Mouse (Mus musculus) small intestine, adult 2 months (tissue): ENCODE measurements around the gene Syt6. TPM values are rescaled to one million over a fixed set of nuclear protein-coding genes. Genes with fewer than 3 reads are reported as not detected.
"Not testable (repeated sequence)": the region's sequence is repeated elsewhere in the genome, so short reads cannot be mapped to it uniquely, and the experiment has no call there.

ENCODE experiments used
- H3K27ac ChIP-seq: fragments of 200-500 bp; 2 replicates; pipeline ENCODE4 v1.5.1; 2012; ENCODE audit warnings: low read depth, low read length, control low read depth, inconsistent platforms; ENCODE audit not compliant: insufficient read depth
- H3K27me3 ChIP-seq: fragments of 200-500 bp; 2 replicates; pipeline ENCODE4 v1.6.1; 2012; ENCODE audit warnings: mild to moderate bottlenecking, moderate library complexity, low read length, inconsistent platforms; ENCODE audit not compliant: control insufficient read depth, insufficient read depth
- H3K36me3 ChIP-seq: fragments of 200-500 bp; 2 replicates; pipeline ENCODE4 v1.6.1; 2012; ENCODE audit warnings: mild to moderate bottlenecking, low read length, control low read depth, inconsistent platforms; ENCODE audit not compliant: control insufficient read depth, insufficient read depth
- H3K4me1 ChIP-seq: fragments of 200-500 bp; 2 replicates; pipeline ENCODE4 v1.6.1; 2012; ENCODE audit warnings: low read length, inconsistent platforms, mixed read lengths; ENCODE audit not compliant: control insufficient read depth, insufficient read depth, insufficient read length
- H3K4me3 ChIP-seq: fragments of 200-500 bp; 2 replicates; pipeline ENCODE4 v1.5.1; 2012; ENCODE audit warnings: low read depth, mild to moderate bottlenecking, control low read depth, inconsistent platforms, low read length, moderate library complexity
- CTCF ChIP-seq: fragments of 200-500 bp; IDR thresholded peaks from 2 replicates; pipeline ENCODE4 v1.5.1; 2012; ENCODE audit warnings: low read depth, mild to moderate bottlenecking, control low read depth, inconsistent platforms, low read length, moderate library complexity, mixed read lengths; ENCODE audit not compliant: insufficient replicate concordance, insufficient read length; ENCODE audit errors: extremely low read depth
- POLR2A ChIP-seq: fragments of 200-500 bp; IDR thresholded peaks from 2 replicates; pipeline ENCODE4 v1.6.1; 2012; ENCODE audit warnings: low read depth, mild to moderate bottlenecking, control low read depth, inconsistent platforms, low read length, moderate library complexity
- WGBS: fragments of 180-500 bp; shearing (Covaris S2); methylation state at CpG from one replicate; pipeline ENCODE4 v1.1.7; 2018; 5-methylcytosine and 5-hydroxymethylcytosine counted together
- polyA plus RNA-seq: library from polyadenylated mRNA; depleted of rRNA; stranded (reverse); fragments of >200 nt; gene quantifications from 2 replicates; pipeline ENCODE4 v1.2.3, GENCODE M21; 2012

Gene Syt6
- polyA plus RNA-seq, 1 experiment = 0.13 TPM

- H3K27me3 ChIP-seq = no peaks in the 10 kb centered on the region
- no peak overlapping the region for H3K27ac ChIP-seq
- H3K4me1 ChIP-seq = no peaks in the 10 kb centered on the region
- TF ChIP-seq POLR2A (no peak), CTCF (no peak)
- 83% methylated on average over 7 of the region's 7 CpGs for WGBS
- H3K4me3 ChIP-seq = no peak overlapping the region
- H3K36me3 ChIP-seq = no peaks in the 10 kb centered on the region
These were observed 58.1 kb downstream of the Syt6 start for GRCm38 (mm10) chr3:103633124-103633523.

- H3K36me3 ChIP-seq = no peaks in the 10 kb centered on the region
- H3K27me3 ChIP-seq = no peaks in the 10 kb centered on the region
- H3K27ac ChIP-seq = no peak overlapping the region
- no peaks in the 10 kb centered on the region for H3K4me1 ChIP-seq
- TF ChIP-seq CTCF (no peak), POLR2A (no peak)
- 36% methylated on average over 4 of the region's 4 CpGs for WGBS
- no peak overlapping the region for H3K4me3 ChIP-seq
These were observed 58.8 kb downstream of the Syt6 start for GRCm38 (mm10) chr3:103633831-103634230.

GRCm38 (mm10) chr3:103634256-103634655 lies 59.2 kb downstream of the Syt6 start:
- no peaks in the 10 kb centered on the region for H3K4me1 ChIP-seq
- no peak overlapping the region for H3K27ac ChIP-seq
- WGBS = 84% methylated on average over 1 of the region's 1 CpGs
- no peak overlapping the region for H3K4me3 ChIP-seq
- H3K27me3 ChIP-seq = no peaks in the 10 kb centered on the region
- H3K36me3 ChIP-seq = no peaks in the 10 kb centered on the region
- TF ChIP-seq CTCF (no peak), POLR2A (no peak)

- TF ChIP-seq POLR2A (no peak), CTCF (no peak)
- no peaks in the 10 kb centered on the region for H3K4me1 ChIP-seq
- 87% methylated on average over 1 of the region's 1 CpGs for WGBS
- no peaks in the 10 kb centered on the region for H3K36me3 ChIP-seq
- H3K27ac ChIP-seq = no peak overlapping the region
- no peaks in the 10 kb centered on the region for H3K27me3 ChIP-seq
- no peak overlapping the region for H3K4me3 ChIP-seq
These were observed 62.6 kb downstream of the Syt6 start for GRCm38 (mm10) chr3:103637641-103638040.

- TF ChIP-seq POLR2A (no peak), CTCF (no peak)
- Histone ChIP-seq H3K27me3 (no peaks in the 10 kb centered on the region), H3K27ac (no peak overlapping the region), H3K36me3 (no peaks in the 10 kb centered on the region), H3K4me1 (no peaks in the 10 kb centered on the region), H3K4me3 (no peak overlapping the region)
- WGBS = 51% methylated on average over 8 of the region's 8 CpGs
These were observed 65.3 kb downstream of the Syt6 start for GRCm38 (mm10) chr3:103640226-103640803.

GRCm38 (mm10) chr3:103641301-103641700 lies 66.3 kb downstream of the Syt6 start:
- H3K27ac ChIP-seq = no peak overlapping the region

GRCm38 (mm10) chr3:103645968-103646367 lies 70.9 kb downstream of the Syt6 start, which contains the start of gene Atg4a-ps:
TSS of gene Atg4a-ps (minus strand) at chr3:103646068.
- not testable (repeated sequence) for H3K27me3 ChIP-seq, H3K27ac ChIP-seq, H3K4me1 ChIP-seq, H3K36me3 ChIP-seq, H3K4me3 ChIP-seq
- WGBS = 83% methylated on average over 2 of the region's 2 CpGs

More at GRCm38 (mm10) chr3:103641301-103641700, 66.3 kb downstream of the Syt6 start:
- 67% methylated on average over 7 of the region's 7 CpGs for WGBS
- Histone ChIP-seq H3K36me3 (no peaks in the 10 kb centered on the region), H3K27me3 (no peaks in the 10 kb centered on the region), H3K4me1 (no peaks in the 10 kb centered on the region), H3K4me3 (no peak overlapping the region)
- TF ChIP-seq POLR2A (no peak), CTCF (no peak)
